Mouse (Mus musculus) left cerebral cortex, adult 18-20 months (tissue): ENCODE measurements at regions not wholly inside any gene's neighbourhood (a gene's known extent, or its start where the extent isn't known, plus 50 kb on each side); places are given as distances from the start of the nearest gene placed in this dataset.

Experiments
- DNase-seq, 2 experiments: peaks; one replicate each; pipeline ENCODE4 v3.0.0; 2021 to 2022; ENCODE audit warnings: low spot score in 2 of 2, mixed read lengths in 1 of 2

DNA sequence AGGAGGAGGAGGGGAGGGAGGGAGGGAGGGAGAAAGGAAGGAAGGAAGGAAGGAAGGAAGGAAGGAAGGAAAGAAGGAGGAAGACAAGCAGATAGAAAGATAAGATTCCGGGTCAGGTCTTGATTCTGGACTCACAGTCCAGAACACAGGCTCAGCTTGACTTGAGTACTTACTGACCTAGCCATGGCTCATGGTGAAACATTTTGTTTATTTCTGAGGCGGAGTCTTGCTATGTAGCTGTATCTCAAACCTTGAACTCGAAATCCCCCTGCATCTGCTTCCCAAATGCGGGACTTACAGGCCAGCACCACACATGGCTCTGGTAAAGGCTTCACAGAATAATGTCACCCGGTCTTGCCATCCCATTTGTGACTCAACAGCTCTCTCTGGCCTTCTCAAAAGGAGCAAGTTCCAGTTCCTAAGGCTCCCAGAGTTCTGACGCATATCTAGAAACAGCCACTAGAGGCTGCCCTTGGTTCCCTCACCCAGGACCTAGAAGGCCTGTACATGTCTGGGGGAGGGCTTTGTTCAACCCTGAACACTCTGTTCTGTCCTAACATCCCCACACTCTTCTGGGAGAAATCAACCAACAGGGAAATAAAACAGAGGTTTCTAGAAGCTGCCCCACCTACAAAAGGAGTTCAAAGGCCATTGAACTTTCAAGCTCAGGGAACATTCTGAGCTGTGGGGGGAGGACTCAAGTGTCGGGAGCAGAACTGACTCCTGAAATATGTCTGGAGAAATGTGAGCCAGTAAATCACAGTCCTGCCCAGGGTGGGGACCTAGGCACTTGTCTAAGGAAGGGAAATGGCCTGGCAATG, 56.2 kb upstream of the Akap13 start:
- DNase-seq = peak; percentile 10 to 20

- DNase-seq = no peak
These were observed 54.9 kb upstream of the Akap13 start for GRCm38 (mm10) chr7:75400471-75400870.

DNA sequence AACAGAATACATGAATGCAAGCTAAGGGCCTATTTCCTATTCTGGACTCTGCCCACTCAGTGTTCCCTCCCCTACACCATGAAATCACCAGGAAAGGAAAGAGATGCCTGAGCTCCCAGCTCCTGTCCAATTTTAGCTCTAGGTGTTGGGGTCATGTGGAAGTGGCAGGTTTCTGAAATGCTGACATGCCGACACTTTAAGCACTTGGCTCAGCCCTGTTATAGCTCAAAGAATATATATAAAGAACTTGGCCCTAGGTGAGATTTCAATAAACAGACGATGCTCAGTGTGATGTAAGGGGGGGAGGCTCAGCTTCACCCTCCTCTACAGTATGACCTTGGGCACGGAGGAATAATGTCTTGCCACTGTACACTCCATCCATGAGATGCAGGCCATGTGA, 50.4 kb upstream of the Akap13 start:
- DNase-seq = no peak
